Mouse (Mus musculus) forebrain, embryonic 15.5 days (tissue): Measurements from ENCODE around the gene Slc4a5. TPM values are rescaled to one million over a fixed set of nuclear protein-coding genes. Genes with fewer than 3 reads are reported as not detected.
"Not testable (repeated sequence)": the region's sequence is repeated elsewhere in the genome, so short reads cannot be mapped to it uniquely, and the experiment has no call there.

Experiments
- ATAC-seq: fragments of 200-750 bp; cut with Nextera tagmentation; replicated peaks from 2 replicates; pipeline ENCODE4 v1.8.0; 2017; ENCODE audit warnings: mild to moderate bottlenecking, moderate TSS enrichment, moderate library complexity
- H3K27ac ChIP-seq: fragments of 300-500 bp; sonication (generic); replicated peaks from 2 replicates; pipeline ENCODE4 v1.5.1; 2015; ENCODE audit warnings: mild to moderate bottlenecking, inconsistent platforms
- H3K27me3 ChIP-seq: fragments of 300-500 bp; sonication (generic); 2 replicates; pipeline ENCODE4 v1.6.1; 2015; ENCODE audit warnings: inconsistent platforms
- H3K36me3 ChIP-seq: fragments of 300-500 bp; sonication (generic); 2 replicates; pipeline ENCODE4 v1.6.1; 2015; ENCODE audit warnings: mild to moderate bottlenecking, inconsistent platforms
- H3K4me1 ChIP-seq: fragments of 300-500 bp; sonication (generic); 2 replicates; pipeline ENCODE4 v1.6.1; 2015; ENCODE audit warnings: inconsistent platforms
- H3K4me2 ChIP-seq: fragments of 300-500 bp; sonication (generic); replicated peaks from 2 replicates; pipeline ENCODE4 v1.6.1; 2015; ENCODE audit warnings: mild to moderate bottlenecking, inconsistent platforms
- H3K4me3 ChIP-seq: fragments of 300-500 bp; sonication (generic); 2 replicates; pipeline ENCODE4 v1.5.1; 2015; ENCODE audit warnings: mild to moderate bottlenecking, inconsistent platforms
- H3K9ac ChIP-seq: fragments of 300-500 bp; sonication (generic); replicated peaks from 2 replicates; pipeline ENCODE4 v1.6.1; 2015; ENCODE audit warnings: mild to moderate bottlenecking, inconsistent platforms
- H3K9me3 ChIP-seq: fragments of 300-500 bp; sonication (generic); 2 replicates; pipeline ENCODE4 v1.6.1; 2016; ENCODE audit warnings: inconsistent platforms
- WGBS: fragments of 180-500 bp; shearing (Covaris S2); methylation state at CpG from one replicate; pipeline ENCODE4 v1.1.7; 2015; ENCODE audit warnings: mixed read lengths; 5-methylcytosine and 5-hydroxymethylcytosine counted together
- polyA plus RNA-seq: library from polyadenylated mRNA; unstranded; fragments of >200 nt; fragmentation: Nextera tagmentation; extraction: Ambion mirVana; gene quantifications from 2 replicates; pipeline ENCODE4 v1.2.1, GENCODE M21; 2015

Gene Slc4a5
- polyA plus RNA-seq, 1 experiment from 2014 or later, result 0.85 TPM

DNA sequence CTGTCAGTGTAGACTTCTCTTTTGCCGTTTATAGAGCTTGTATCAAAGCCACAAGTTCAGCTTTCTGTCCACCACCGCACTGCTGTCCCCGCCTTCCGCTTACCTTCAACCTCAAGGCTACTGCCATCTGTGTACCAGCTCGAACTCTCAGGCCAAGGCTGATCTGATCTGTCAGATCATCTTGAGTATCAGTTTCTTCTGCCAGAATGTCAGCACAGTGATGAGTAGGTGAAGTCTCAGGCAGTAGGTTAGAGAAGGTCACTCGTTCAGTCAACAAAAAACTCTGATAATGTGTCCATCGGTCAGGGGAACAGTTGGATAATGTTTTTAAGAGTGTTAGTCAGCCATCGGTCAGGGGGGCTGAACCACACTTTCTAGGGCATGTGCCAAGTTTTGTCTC lies 125.7 kb downstream of the Slc4a5 start:
- H3K9me3 ChIP-seq, H3K27me3 ChIP-seq: not testable (repeated sequence)
- WGBS, result 94% methylated on average over 8 of the region's 8 CpGs

DNA sequence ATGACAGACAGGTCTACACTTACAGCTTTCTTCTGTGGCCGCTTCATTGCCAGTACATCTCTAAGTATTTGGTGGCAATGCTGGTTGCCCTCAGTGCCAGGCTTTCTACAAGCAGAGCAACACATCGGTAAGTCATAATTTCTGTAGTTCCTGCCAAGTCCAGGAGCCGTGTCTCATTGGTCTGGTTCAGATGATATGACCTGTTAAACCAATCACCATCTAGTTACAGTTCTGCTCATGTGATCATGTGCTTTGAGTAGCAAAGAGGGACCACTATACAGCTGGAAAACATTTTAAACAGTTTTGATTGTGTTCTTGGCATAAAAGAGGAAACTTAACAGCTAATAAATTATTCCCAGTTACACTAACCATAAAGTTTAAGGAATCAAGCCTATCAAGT lies 128.3 kb downstream of the Slc4a5 start:
- Histone ChIP-seq H3K36me3 (peaks cover under 1% of the 10 kb centered on the region; the same call in 1 of the 2 replicates), H3K27me3 (no peaks in the 10 kb centered on the region), H3K4me3 (no peak overlapping the region), H3K9ac (no peak overlapping the region), H3K4me2 (no peak overlapping the region), H3K9me3 (no peaks in the 10 kb centered on the region), H3K4me1 (peaks cover 16% of the 10 kb centered on the region), H3K27ac (no peak overlapping the region)
- 91% methylated on average over 3 of the region's 3 CpGs for WGBS
- no peak for ATAC-seq

More for the DNA sequence above, 125.7 kb downstream of the Slc4a5 start:
- not testable (repeated sequence) for ATAC-seq, H3K9ac ChIP-seq, H3K4me3 ChIP-seq, H3K4me2 ChIP-seq, H3K27ac ChIP-seq
- Histone ChIP-seq H3K4me1 (peaks cover 11% of the 10 kb centered on the region), H3K36me3 (peaks cover 17% of the 10 kb centered on the region)

DNA sequence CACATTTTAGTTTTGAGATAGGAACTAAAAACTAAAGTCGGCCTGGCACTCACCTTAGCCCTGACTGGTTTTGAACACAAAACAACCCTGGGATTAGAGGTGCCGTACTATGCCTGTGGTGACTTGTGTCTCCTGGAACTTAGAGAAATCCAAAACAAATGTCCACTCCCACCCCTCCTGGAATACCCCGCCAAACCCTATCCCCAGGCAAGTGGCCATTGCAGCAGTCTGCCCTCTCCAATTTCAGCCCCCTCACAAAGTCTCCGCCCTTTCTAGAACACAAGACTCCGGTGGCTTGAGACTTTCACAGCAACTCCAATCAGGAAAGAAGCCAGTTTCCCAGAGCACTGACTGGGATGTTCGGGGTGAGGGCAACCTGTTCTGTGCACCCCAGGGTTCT lies 129.2 kb downstream of the Slc4a5 start, which contains the start of gene Bola3:
TSS of gene Bola3 (plus strand) at position 275 of the 400 bp plus-strand sequence.
- Histone ChIP-seq H3K4me1 (peaks cover 16% of the 10 kb centered on the region), H3K4me2 (peak within 1 kb of the TSS; percentile 81), H3K4me3 (peak within 1 kb of the TSS; percentile 91), H3K27ac (no peak within 1 kb of the TSS), H3K9ac (peak within 1 kb of the TSS; percentile 94), H3K9me3 (no peaks in the 10 kb centered on the region), H3K36me3 (peaks cover 9% of the 10 kb centered on the region), H3K27me3 (no peaks in the 10 kb centered on the region)
- no peak; the same call in none of the 2 replicates for ATAC-seq
- 31% methylated on average over 6 of the region's 6 CpGs for WGBS

DNA sequence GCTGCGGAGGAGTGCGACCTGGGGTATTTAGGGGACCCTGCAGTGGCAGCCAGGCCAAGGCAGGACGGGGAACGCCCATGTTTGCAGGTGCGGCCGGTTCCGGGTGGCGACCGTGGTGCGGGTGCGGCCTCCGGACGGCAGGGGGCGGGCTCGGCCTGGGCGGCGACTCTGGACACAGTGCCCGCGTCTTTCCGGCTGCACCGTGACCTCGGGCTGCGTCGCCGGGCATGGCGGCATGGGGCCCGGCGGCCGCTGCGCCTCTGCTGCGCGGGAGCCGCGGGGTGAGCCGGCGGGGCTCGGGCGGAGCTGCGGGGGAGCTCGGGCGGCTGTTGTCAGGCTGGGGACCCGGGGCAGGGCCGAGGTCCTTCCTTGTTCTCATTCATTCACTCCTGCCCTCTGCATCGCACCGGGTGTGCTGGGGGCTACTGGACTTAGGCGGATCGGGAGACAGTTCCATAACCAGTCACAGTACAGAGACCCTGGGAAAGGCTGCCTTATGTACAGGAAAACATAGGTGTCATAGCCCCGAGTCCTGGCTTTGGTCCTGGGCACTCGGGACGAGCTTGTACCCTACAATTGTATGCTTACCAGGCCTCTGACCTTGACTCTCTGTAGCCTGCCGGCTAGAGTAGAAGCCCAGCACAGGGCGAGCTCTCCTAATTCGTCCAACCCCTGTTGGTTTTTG lies 129.8 kb downstream of the Slc4a5 start:
- Histone ChIP-seq H3K36me3 (peaks cover 15% of the 10 kb centered on the region), H3K4me1 (peaks cover 16% of the 10 kb centered on the region), H3K9ac (peak overlapping the region; percentile 94), H3K27me3 (no peaks in the 10 kb centered on the region), H3K4me2 (peak overlapping the region; percentile 81), H3K9me3 (no peaks in the 10 kb centered on the region), H3K4me3 (peak overlapping the region; percentile 91), H3K27ac (no peak overlapping the region)
- peak; percentile 95 for ATAC-seq
- WGBS, result 1% methylated on average over 40 of the region's 53 CpGs

DNA sequence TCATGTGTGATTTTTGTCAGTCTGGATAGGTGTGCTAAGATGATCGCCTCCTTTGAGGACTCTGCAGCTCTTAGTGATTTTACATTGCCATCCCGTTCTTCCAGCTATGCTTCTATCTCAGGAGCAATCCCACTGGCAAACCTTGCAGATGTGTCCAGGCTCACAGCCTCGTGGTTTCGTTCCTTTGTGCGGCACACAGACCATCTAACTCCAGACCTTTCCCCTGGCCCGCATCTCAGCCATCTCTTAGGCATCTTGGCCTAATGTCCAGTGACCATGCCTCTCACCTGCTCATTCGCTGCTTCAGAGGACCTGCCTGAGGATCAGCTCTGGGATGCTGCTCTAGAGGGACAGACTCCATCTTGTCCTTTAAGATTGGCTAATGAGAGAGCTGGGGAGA lies 130.5 kb downstream of the Slc4a5 start:
- H3K4me2 ChIP-seq, result peak overlapping the region; percentile 81
- no peak overlapping the region for H3K27ac ChIP-seq
- peak overlapping the region; percentile 94; the same call in 1 of the 2 replicates for H3K9ac ChIP-seq
- no peak for ATAC-seq
- peaks cover 16% of the 10 kb centered on the region for H3K4me1 ChIP-seq
- no peaks in the 10 kb centered on the region for H3K9me3 ChIP-seq
- 84% methylated on average over 7 of the region's 7 CpGs for WGBS
- peaks cover 15% of the 10 kb centered on the region for H3K36me3 ChIP-seq
- peak overlapping the region; percentile 91 for H3K4me3 ChIP-seq
- no peaks in the 10 kb centered on the region for H3K27me3 ChIP-seq

DNA sequence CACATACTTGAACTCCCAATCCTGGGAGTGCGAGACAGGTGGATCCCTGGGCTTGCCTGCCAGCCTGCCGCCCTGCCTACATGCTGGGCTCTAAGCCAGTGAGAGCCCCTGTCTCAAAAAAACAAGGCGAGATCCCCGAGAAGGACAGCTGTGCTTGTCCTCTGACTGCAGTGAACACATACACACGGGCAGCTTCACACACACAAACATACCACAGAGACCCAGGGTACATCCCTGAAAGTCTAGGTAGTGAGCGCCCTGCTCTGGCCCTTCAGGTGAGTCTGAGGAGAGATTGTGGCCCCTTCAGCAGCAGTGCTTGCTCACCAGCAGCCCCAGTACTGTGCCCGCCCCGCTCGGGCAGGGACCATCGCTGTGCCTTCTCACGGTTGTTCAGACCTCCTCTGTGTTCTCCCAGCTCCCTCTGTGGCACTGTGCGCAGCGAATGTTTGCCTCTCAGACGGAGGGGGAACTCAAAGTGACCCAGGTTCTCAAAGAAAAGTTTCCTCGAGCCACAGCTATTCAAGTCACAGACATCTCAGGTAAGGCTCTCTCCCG lies 131.3 kb downstream of the Slc4a5 start:
- H3K36me3 ChIP-seq, result peaks cover 15% of the 10 kb centered on the region
- H3K9ac ChIP-seq, result 0 out of 2 replicates have a peak overlapping the region, but pooled peaks have one; percentile 94
- peaks cover 16% of the 10 kb centered on the region for H3K4me1 ChIP-seq
- no peak overlapping the region for H3K4me3 ChIP-seq
- 88% methylated on average over 16 of the region's 16 CpGs for WGBS
- H3K9me3 ChIP-seq, result no peaks in the 10 kb centered on the region
- H3K27ac ChIP-seq, result no peak overlapping the region
- no peak for ATAC-seq
- no peaks in the 10 kb centered on the region for H3K27me3 ChIP-seq
- no peak overlapping the region for H3K4me2 ChIP-seq

DNA sequence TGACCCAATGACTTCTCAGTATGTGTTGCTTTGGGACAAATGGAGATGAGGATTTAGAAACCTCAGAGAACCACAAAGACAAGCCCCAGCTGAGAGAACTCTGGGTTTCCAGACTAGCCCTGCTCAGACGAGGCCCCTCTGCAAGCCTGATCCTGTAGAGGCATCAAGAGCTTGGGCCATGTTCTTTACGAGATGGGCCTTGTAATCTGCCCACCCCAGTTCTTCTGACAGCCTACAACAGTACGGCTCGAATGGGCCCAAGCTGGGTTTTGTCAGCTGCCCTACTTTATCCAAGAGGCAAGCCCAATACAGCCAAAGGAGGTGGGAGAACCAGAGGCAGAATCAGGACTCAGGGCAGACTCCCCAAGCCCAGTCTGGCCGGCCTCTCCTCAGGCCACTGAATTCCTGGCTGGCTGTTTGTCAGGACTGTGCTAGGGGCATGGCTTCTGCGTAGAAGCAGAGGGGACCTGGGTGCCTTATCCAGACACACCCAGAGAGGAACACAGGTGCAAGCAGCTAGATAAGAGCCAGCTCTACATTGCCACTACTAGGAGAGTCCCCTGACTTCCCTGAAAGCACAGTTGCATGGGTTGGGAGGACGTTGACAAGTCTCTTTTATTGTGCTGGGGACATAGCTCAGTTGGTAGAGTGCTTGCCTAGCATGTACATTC lies 132.0 kb downstream of the Slc4a5 start:
- no peak overlapping the region for H3K4me2 ChIP-seq
- H3K4me3 ChIP-seq, result no peak overlapping the region
- 86% methylated on average over 7 of the region's 7 CpGs for WGBS
- H3K9ac ChIP-seq, result no peak overlapping the region
- H3K4me1 ChIP-seq, result peaks cover 16% of the 10 kb centered on the region
- no peaks in the 10 kb centered on the region for H3K9me3 ChIP-seq
- no peaks in the 10 kb centered on the region for H3K27me3 ChIP-seq
- ATAC-seq, result no peak
- H3K27ac ChIP-seq, result no peak overlapping the region
- H3K36me3 ChIP-seq, result peaks cover 15% of the 10 kb centered on the region

DNA sequence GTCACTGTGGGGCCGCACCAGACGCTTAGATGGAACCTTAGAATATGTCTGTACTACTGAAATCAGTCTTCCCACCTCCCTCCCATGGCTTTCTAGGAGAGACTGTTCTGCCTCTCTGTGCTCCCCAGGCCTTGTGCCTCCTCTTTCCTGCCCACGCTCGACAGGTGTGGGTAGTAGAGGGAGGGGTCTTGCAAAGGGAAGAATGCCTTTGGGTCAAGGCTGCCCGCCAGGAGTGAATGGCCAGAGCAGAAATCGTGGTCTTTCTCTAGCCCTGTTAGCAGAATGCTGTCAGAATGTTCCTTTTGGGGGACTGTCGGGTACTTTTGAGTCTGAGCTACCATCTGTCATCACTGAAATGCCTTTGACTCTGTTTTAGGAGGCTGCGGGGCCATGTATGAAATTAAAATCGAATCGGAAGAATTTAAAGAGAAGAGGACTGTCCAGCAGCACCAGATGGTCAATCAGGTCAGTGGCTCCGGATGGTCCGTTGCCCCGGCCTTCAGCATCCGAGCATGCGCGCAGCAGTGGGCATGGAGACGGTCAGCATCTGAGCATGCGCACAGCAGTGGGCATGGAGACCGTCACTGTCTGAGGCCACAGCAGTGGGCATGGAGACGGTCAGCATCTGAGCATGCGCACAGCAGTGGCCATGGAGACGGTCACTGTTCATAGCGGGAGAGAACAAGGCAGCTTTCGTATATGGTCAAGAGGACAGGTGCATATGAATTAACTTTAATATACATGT lies 133.2 kb downstream of the Slc4a5 start:
- 94% methylated on average over 24 of the region's 24 CpGs for WGBS
- Histone ChIP-seq H3K4me1 (peaks cover 16% of the 10 kb centered on the region), H3K4me2 (no peak overlapping the region), H3K27me3 (no peaks in the 10 kb centered on the region), H3K36me3 (peaks cover 17% of the 10 kb centered on the region), H3K4me3 (no peak overlapping the region), H3K9me3 (no peaks in the 10 kb centered on the region), H3K27ac (no peak overlapping the region), H3K9ac (no peak overlapping the region)
- no peak for ATAC-seq

Other genes starting within 250 kb of the Slc4a5 start
- 3.1 and 3.4 TPM in 2 replicates for gene Dok1, start 186.4 kb upstream of the Slc4a5 start, polyA plus RNA-seq
- gene Loxl3, start 185.7 kb upstream of the Slc4a5 start, polyA plus RNA-seq, result 4.7 and 6.3 TPM in 2 replicates
- gene Aup1, start 165.3 kb upstream of the Slc4a5 start, polyA plus RNA-seq, result 159 and 161 TPM in 2 replicates
- gene Htra2, start 164.6 kb upstream of the Slc4a5 start, polyA plus RNA-seq, result 69.9 and 71.0 TPM in 2 replicates
- gene Dqx1, start 162.0 kb upstream of the Slc4a5 start, polyA plus RNA-seq, result 0.34 and 0.42 TPM in 2 replicates
- not detected in 2 replicates for gene Tlx2, start 149.5 kb upstream of the Slc4a5 start, polyA plus RNA-seq
- gene Pcgf1, start 142.0 kb upstream of the Slc4a5 start, polyA plus RNA-seq, result 48.1 and 49.2 TPM in 2 replicates
- not detected in 2 replicates for gene Lbx2, start 133.5 kb upstream of the Slc4a5 start, polyA plus RNA-seq
- 3.8 and 4.3 TPM in 2 replicates for gene Ccdc142, start 118.2 kb upstream of the Slc4a5 start, polyA plus RNA-seq
- gene Gm42688, start 118.2 kb upstream of the Slc4a5 start, polyA plus RNA-seq, result 4.0 and 4.3 TPM in 2 replicates
- 121 and 126 TPM in 2 replicates for gene Mrpl53, start 110.8 kb upstream of the Slc4a5 start, polyA plus RNA-seq
- gene Mogs, start 104.3 kb upstream of the Slc4a5 start, polyA plus RNA-seq, result 24.2 and 26.7 TPM in 2 replicates
- gene Wbp1, start 98.3 kb upstream of the Slc4a5 start, polyA plus RNA-seq, result 229 and 231 TPM in 2 replicates
- 15.6 and 16.5 TPM in 2 replicates for gene Ino80b, start 94.4 kb upstream of the Slc4a5 start, polyA plus RNA-seq
- 6.1 and 7.0 TPM in 2 replicates for gene Rtkn, start 84.4 kb upstream of the Slc4a5 start, polyA plus RNA-seq
- 18.3 and 18.6 TPM in 2 replicates for gene Wdr54, start 63.4 kb upstream of the Slc4a5 start, polyA plus RNA-seq
- gene 1700003E16Rik, start 63.4 kb upstream of the Slc4a5 start, polyA plus RNA-seq, result 5.2 and 6.9 TPM in 2 replicates
- gene Dctn1, start 53.9 kb upstream of the Slc4a5 start, polyA plus RNA-seq, result 143 and 147 TPM in 2 replicates
- 25.4 and 25.6 TPM in 2 replicates for gene Mthfd2, start 106.1 kb downstream of the Slc4a5 start, polyA plus RNA-seq
- gene Mob1a, start 106.2 kb downstream of the Slc4a5 start, polyA plus RNA-seq, result 32.4 and 32.8 TPM in 2 replicates
- 58.8 and 59.7 TPM in 2 replicates for gene Bola3, start 129.3 kb downstream of the Slc4a5 start, polyA plus RNA-seq
- 71.3 and 73.7 TPM in 2 replicates for gene Tet3, start 239.3 kb downstream of the Slc4a5 start, polyA plus RNA-seq